In the genomic region with DNA sequence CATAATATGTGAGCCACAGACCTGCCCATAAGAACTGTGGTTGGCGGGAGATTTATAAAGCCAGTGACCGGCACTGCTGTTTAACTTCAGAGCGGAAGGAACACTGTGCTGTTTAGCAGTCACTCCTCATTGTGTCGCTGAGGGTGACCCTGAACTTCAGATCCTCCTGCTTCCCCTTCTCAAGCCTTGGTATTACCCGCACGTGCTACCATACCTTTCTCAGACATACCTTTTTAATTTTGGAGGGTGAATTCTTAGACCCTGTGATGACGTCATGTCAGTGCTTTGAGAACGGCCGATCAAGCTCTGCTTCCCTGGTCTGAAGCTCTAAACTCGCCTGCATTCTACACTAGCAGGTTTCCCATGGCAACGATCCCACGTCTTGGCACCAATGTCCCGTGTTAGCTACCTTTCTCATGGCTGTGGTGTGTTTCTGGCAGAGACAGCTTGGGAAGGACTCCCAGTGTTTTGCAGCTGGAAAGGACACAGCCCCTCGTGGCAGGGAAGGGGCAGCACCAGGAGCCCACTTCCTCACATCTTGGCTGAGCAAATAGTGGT, we compare ENCODE assay signal across 16 mouse cellular contexts. TPM values are rescaled to one million over a fixed set of nuclear protein-coding genes. Genes with fewer than 3 reads are reported as not detected.
A peak's percentile ranks its signal among the peaks of the same experiment; 100 is the strongest.
DNase-seq lines count a peak whose midpoint lies in the region; ATAC-seq lines count a peak whose summit lies in the region.
"Had no signal": no experiment of that assay in that cellular context is flagged by ENCODE, and none has a peak within 500 bp of the region (broad histone marks: within the 10 kb centered on the region; RNA-seq: fewer than 3 reads in every experiment).

No protein-coding gene starts in this region.

- ATAC-seq in hindbrain, embryonic 14.5 days (ENCODE audit: low FRiP score), result no peak
- no peak for ATAC-seq in midbrain, embryonic 11.5 days (ENCODE audit: low FRiP score)
- no peak for ATAC-seq in midbrain, embryonic 15.5 days (replicated peaks)
- no peak for ATAC-seq in inflammation-experienced regulatory T-cells, adult 6 months
- ATAC-seq: forebrain, embryonic 16.5 days had no signal

- WGBS in hindbrain, embryonic 14.5 days, result 56% methylated on average over 14 of the region's 14 CpGs
- 69% methylated on average over 14 of the region's 14 CpGs for WGBS in hindbrain, embryonic 10.5 days
- WGBS in midbrain, embryonic 11.5 days, result 67% methylated on average over 14 of the region's 14 CpGs
- 46% methylated on average over 14 of the region's 14 CpGs for WGBS in midbrain, embryonic 15.5 days

- H3K9me3 ChIP-seq in hindbrain, embryonic 14.5 days (ENCODE audit: control insufficient read depth, low read length), result no peaks in the 10 kb centered on the region
- H3K9me3 ChIP-seq in hindbrain, embryonic 10.5 days, result no peaks in the 10 kb centered on the region
- H3K9me3 ChIP-seq in midbrain, embryonic 11.5 days (ENCODE audit: control insufficient read depth, low read length), result no peaks in the 10 kb centered on the region
- H3K9me3 ChIP-seq in midbrain, embryonic 15.5 days, result no peaks in the 10 kb centered on the region
- H3K9me3 ChIP-seq: liver, embryonic 15.5 days; midbrain, embryonic 12.5 days had no signal

- no peaks in the 10 kb centered on the region for H3K27me3 ChIP-seq in hindbrain, embryonic 14.5 days (ENCODE audit: control insufficient read depth, insufficient read depth, low read length)
- no peaks in the 10 kb centered on the region; the same call in 1 of the 2 replicates for H3K27me3 ChIP-seq in hindbrain, embryonic 10.5 days (ENCODE audit: insufficient read depth, poor library complexity, severe bottlenecking)
- H3K27me3 ChIP-seq in midbrain, embryonic 11.5 days (ENCODE audit: control insufficient read depth, insufficient read depth, low read length), result no peaks in the 10 kb centered on the region
- H3K27me3 ChIP-seq in midbrain, embryonic 15.5 days (replicated peaks), result no peaks in the 10 kb centered on the region
- H3K27me3 ChIP-seq: liver, embryonic 15.5 days; midbrain, embryonic 12.5 days had no signal

- peak overlapping the region; percentile 16; the same call in 1 of the 2 replicates for H3K9ac ChIP-seq in hindbrain, embryonic 14.5 days
- no peak overlapping the region for H3K9ac ChIP-seq in midbrain, embryonic 11.5 days (ENCODE audit: low read length)
- no peak overlapping the region for H3K9ac ChIP-seq in midbrain, embryonic 15.5 days
- H3K9ac ChIP-seq: liver, embryonic 15.5 days; midbrain, embryonic 12.5 days had no signal

- intact Hi-C loops in left cerebral cortex, postnatal 25 days (cut with DNase I), result no loop called here

- peaks cover 17% of the 10 kb centered on the region; the same call in 1 of the 2 replicates for H3K4me1 ChIP-seq in hindbrain, embryonic 14.5 days (replicated peaks; ENCODE audit: control insufficient read depth, insufficient read depth, low read length)
- peaks cover 9% of the 10 kb centered on the region for H3K4me1 ChIP-seq in hindbrain, embryonic 10.5 days (replicated peaks)
- no peaks in the 10 kb centered on the region for H3K4me1 ChIP-seq in midbrain, embryonic 11.5 days (ENCODE audit: control insufficient read depth, insufficient read depth, low read length)
- H3K4me1 ChIP-seq in midbrain, embryonic 15.5 days, result peaks cover 10% of the 10 kb centered on the region; the same call in 1 of the 2 replicates
- H3K4me1 ChIP-seq: liver, embryonic 15.5 days had no signal

- DNase-seq in hindbrain, embryonic 14.5 days (ENCODE audit: low spot score), result no peak
- DNase-seq in hindbrain, embryonic 10.5 days (ENCODE audit: low spot score), result no peak
- peak; percentile 59 for DNase-seq in midbrain, embryonic 11.5 days (ENCODE audit: low spot score, missing footprints)
- DNase-seq in left cerebral cortex, postnatal 25 days (ENCODE audit: low spot score in 2 of 2), result peak; percentile 64 to 82
- DNase-seq in right cerebral cortex, postnatal 14 days, result peak; percentile 66
- no peak for DNase-seq in gastrocnemius, adult 8-10 months (ENCODE audit: low spot score in 2 of 2)
- DNase-seq: cerebellum, adult 9-11 months; heart, postnatal 36 days; kidney, adult 9 months; thymus, adult 18-20 months had no signal

- H3K27ac ChIP-seq in hindbrain, embryonic 14.5 days, result no peak overlapping the region
- no peak overlapping the region for H3K27ac ChIP-seq in hindbrain, embryonic 10.5 days
- no peak overlapping the region for H3K27ac ChIP-seq in midbrain, embryonic 11.5 days (ENCODE audit: low read depth, low read length)
- H3K27ac ChIP-seq in midbrain, embryonic 15.5 days, result no peak overlapping the region
- H3K27ac ChIP-seq: liver, embryonic 15.5 days; midbrain, embryonic 12.5 days had no signal

- H3K4me2 ChIP-seq in hindbrain, embryonic 14.5 days (replicated peaks), result 0 out of 2 replicates have a peak overlapping the region, but pooled peaks have one; percentile 12
- H3K4me2 ChIP-seq in midbrain, embryonic 11.5 days, result no peak overlapping the region
- no peak overlapping the region for H3K4me2 ChIP-seq in midbrain, embryonic 15.5 days
- H3K4me2 ChIP-seq: liver, embryonic 15.5 days; midbrain, embryonic 12.5 days had no signal

- no peak overlapping the region for H3K4me3 ChIP-seq in hindbrain, embryonic 14.5 days (replicated peaks; ENCODE audit: low read length)
- H3K4me3 ChIP-seq in hindbrain, embryonic 10.5 days, result no peak overlapping the region
- no peak overlapping the region for H3K4me3 ChIP-seq in midbrain, embryonic 11.5 days (ENCODE audit: low read depth, low read length)
- no peak overlapping the region for H3K4me3 ChIP-seq in midbrain, embryonic 15.5 days
- H3K4me3 ChIP-seq: liver, embryonic 15.5 days; midbrain, embryonic 12.5 days had no signal

- H3K36me3 ChIP-seq in hindbrain, embryonic 14.5 days (replicated peaks; ENCODE audit: control insufficient read depth, insufficient read depth), result no peaks in the 10 kb centered on the region
- no peaks in the 10 kb centered on the region for H3K36me3 ChIP-seq in hindbrain, embryonic 10.5 days
- no peaks in the 10 kb centered on the region for H3K36me3 ChIP-seq in midbrain, embryonic 11.5 days (ENCODE audit: control insufficient read depth, insufficient read depth, low read length)
- no peaks in the 10 kb centered on the region for H3K36me3 ChIP-seq in midbrain, embryonic 15.5 days (replicated peaks)
- H3K36me3 ChIP-seq: liver, embryonic 15.5 days; midbrain, embryonic 12.5 days had no signal

RNA-seq across cellular contexts. Expression of a gene that starts 25.6 kb away (rescaled TPM):
- polyA plus RNA-seq in hindbrain, embryonic 14.5 days (2014; fragmentation: Nextera tagmentation; extraction: Ambion mirVana), result 7.7 and 8.2 TPM in 2 replicates
- 2.5 and 5.6 TPM in 2 replicates for polyA plus RNA-seq in hindbrain, embryonic 10.5 days (2016; fragmentation: Nextera tagmentation; extraction: Ambion mirVana)
- polyA plus RNA-seq in midbrain, embryonic 11.5 days (2014; fragmentation: Nextera tagmentation; extraction: Ambion mirVana), result 0.57 and 1.0 TPM in 2 replicates
- 5.2 and 5.4 TPM in 2 replicates for polyA plus RNA-seq in midbrain, embryonic 15.5 days (2015; fragmentation: Nextera tagmentation; extraction: Ambion mirVana)
- total RNA-seq in left cerebral cortex, postnatal 25 days (2021), result under 1 TPM; 0.60 to 0.87 TPM
- polyA plus RNA-seq in inflammation-experienced regulatory T-cells, adult 6 months (2017; shearing (Covaris generic)), result 1 to 10 TPM in 2 of 3 experiments, under 1 TPM in 1; 0.94 to 1.6 (median 1.5) TPM
- total RNA-seq in gastrocnemius, adult 8-10 months (2022), result not detected
- total RNA-seq: heart, adult 8-10 months had no signal
- polyA plus RNA-seq: liver, embryonic 15.5 days had no signal

RNA-seq across cellular contexts. Expression of a gene that starts 36.9 kb away (rescaled TPM):
- 1.6 and 1.9 TPM in 2 replicates for polyA plus RNA-seq in hindbrain, embryonic 14.5 days (2014; fragmentation: Nextera tagmentation; extraction: Ambion mirVana)
- 3.6 and 4.2 TPM in 2 replicates for polyA plus RNA-seq in hindbrain, embryonic 10.5 days (2016; fragmentation: Nextera tagmentation; extraction: Ambion mirVana)
- polyA plus RNA-seq in midbrain, embryonic 11.5 days (2014; fragmentation: Nextera tagmentation; extraction: Ambion mirVana), result 3.0 and 3.1 TPM in 2 replicates
- 2.4 and 2.6 TPM in 2 replicates for polyA plus RNA-seq in midbrain, embryonic 15.5 days (2015; fragmentation: Nextera tagmentation; extraction: Ambion mirVana)
- total RNA-seq in left cerebral cortex, postnatal 25 days (2021), result 1 to 10 TPM in 1 of 2 experiments, under 1 TPM in 1; 0.89 to 1.5 TPM
- polyA plus RNA-seq in inflammation-experienced regulatory T-cells, adult 6 months (2017; shearing (Covaris generic)), result 100 to 1,000 TPM in 1 of 3 experiments, 10 to 100 TPM in 2; 57.2 to 116 (median 62.2) TPM
- total RNA-seq in gastrocnemius, adult 8-10 months (2022), result 1 to 10 TPM in 2 of 4 experiments, under 1 TPM in 2; 0.48 to 2.3 (median 1.0) TPM

Comparison
In these comparisons a context has a peak if more than half of its experiments do, and no peak if none do; other contexts are left out.
1. DNase-seq: peak in midbrain, embryonic 11.5 days (single experiment), left cerebral cortex, postnatal 25 days (2 of 2) and right cerebral cortex, postnatal 14 days (single experiment); none in hindbrain, embryonic 14.5 days (single experiment), hindbrain, embryonic 10.5 days (single experiment) and gastrocnemius, adult 8-10 months (0 of 2).
2. RNA of a gene that starts 36.9 kb away (polyA plus RNA-seq): 57.2 to 116 TPM in inflammation-experienced regulatory T-cells, adult 6 months; 3.6 to 4.2 TPM in hindbrain, embryonic 10.5 days, 3.0 to 3.1 TPM in midbrain, embryonic 11.5 days, 2.4 to 2.6 TPM in midbrain, embryonic 15.5 days and 1.6 to 1.9 TPM in hindbrain, embryonic 14.5 days; every median in the first group is over 10 times any median in the second.